17 mouse cellular contexts compared by ENCODE assay signal in the genomic region with DNA sequence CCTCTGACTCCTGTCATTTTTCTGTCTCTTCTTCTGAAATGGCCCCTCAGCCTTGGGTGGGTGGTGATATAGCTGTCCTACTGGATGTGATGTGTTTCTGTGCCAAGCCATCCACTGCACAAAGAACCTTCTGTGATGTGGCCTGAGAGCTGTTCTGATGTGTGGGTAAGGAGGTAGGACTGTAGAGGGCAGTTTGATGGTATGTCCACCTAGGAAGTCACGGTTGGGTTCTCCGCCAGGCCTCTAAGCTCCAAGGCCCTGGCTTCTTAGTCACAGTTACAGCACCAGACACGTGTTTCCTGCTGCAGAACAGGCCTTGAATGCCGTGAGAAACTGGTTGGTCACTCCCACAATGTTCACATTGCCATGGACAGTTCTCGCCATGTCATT.
DNase-seq lines count a peak whose midpoint lies in the region; ATAC-seq and TF ChIP-seq lines count a peak whose summit lies in the region.
"Had no signal": no experiment of that assay in that cellular context is flagged by ENCODE, and none has a peak within 500 bp of the region (broad histone marks: within the 10 kb centered on the region; RNA-seq: fewer than 3 reads in every experiment).

No protein-coding gene starts in this region.

- H3K4me1 ChIP-seq in heart, postnatal 0 days (ENCODE audit: control insufficient read depth, insufficient read depth): peaks cover 34% of the 10 kb centered on the region

- no peaks in the 10 kb centered on the region for H3K9me3 ChIP-seq in heart, postnatal 0 days (replicated peaks; ENCODE audit: control insufficient read depth, low read length)
- H3K9me3 ChIP-seq: forebrain, embryonic 13.5 days; liver, embryonic 12.5 days; midbrain, embryonic 15.5 days; neural tube, embryonic 12.5 days had no signal

- no peak for TF ChIP-seq EP300 in heart, postnatal 0 days (IDR thresholded peaks at IDR 0.05; ENCODE audit: low read depth)

- H3K27me3 ChIP-seq in heart, postnatal 0 days (ENCODE audit: control insufficient read depth, insufficient read depth, low read length): no peaks in the 10 kb centered on the region
- H3K27me3 ChIP-seq: forebrain, embryonic 13.5 days; liver, embryonic 12.5 days; midbrain, embryonic 15.5 days; neural tube, embryonic 12.5 days had no signal

- no peak for TF ChIP-seq CTCF in heart, postnatal 0 days (IDR thresholded peaks at IDR 0.05; ENCODE audit: low read depth)
- no peak for TF ChIP-seq CTCF in left cerebral cortex, adult 2 months (IDR thresholded peaks at IDR 0.05)

- H3K4me3 ChIP-seq in heart, postnatal 0 days (ENCODE audit: low read depth, low read length): no peak overlapping the region
- no peak overlapping the region for H3K4me3 ChIP-seq in left cerebral cortex, adult 2 months
- H3K4me3 ChIP-seq: forebrain, embryonic 13.5 days; liver, embryonic 12.5 days; midbrain, embryonic 15.5 days; neural tube, embryonic 12.5 days had no signal

- no peak overlapping the region for H3K4me2 ChIP-seq in heart, postnatal 0 days (ENCODE audit: low read depth, low read length)
- H3K4me2 ChIP-seq: forebrain, embryonic 13.5 days; liver, embryonic 12.5 days; midbrain, embryonic 15.5 days; neural tube, embryonic 12.5 days had no signal

- 52% methylated on average over 5 of the region's 5 CpGs for WGBS in heart, postnatal 0 days

- H3K36me3 ChIP-seq in heart, postnatal 0 days (replicated peaks; ENCODE audit: control insufficient read depth, insufficient read depth, low read length): no peaks in the 10 kb centered on the region
- H3K36me3 ChIP-seq: liver, embryonic 12.5 days; midbrain, embryonic 15.5 days; neural tube, embryonic 12.5 days had no signal

- peak; percentile 19 for DNase-seq in adrenal gland, adult 2 months
- DNase-seq in adrenal gland, postnatal 10 days: no peak
- no peak for DNase-seq in heart, postnatal 0 days (ENCODE audit: low spot score)
- DNase-seq in heart, postnatal 4 days: no peak
- no peak for DNase-seq in left cerebral cortex, adult 2 months (ENCODE audit: extremely low spot score in 1 of 2, low spot score in 2 of 2)
- no peak for DNase-seq in left cerebral cortex, adult 18-20 months (ENCODE audit: low spot score in 2 of 2)
- peak; percentile 26 for DNase-seq in testis, postnatal 10 days (ENCODE audit: low spot score)
- no peak for DNase-seq in testis, postnatal 14 days (ENCODE audit: low spot score)
- DNase-seq: cerebellum, adult 9-11 months; gastrocnemius, postnatal 36 days had no signal

- no peak overlapping the region for H3K9ac ChIP-seq in heart, postnatal 0 days (replicated peaks; ENCODE audit: low read depth, low read length)
- H3K9ac ChIP-seq: forebrain, embryonic 13.5 days; liver, embryonic 12.5 days; midbrain, embryonic 15.5 days; neural tube, embryonic 12.5 days had no signal

- intact Hi-C loops in left cerebral cortex, adult 2 months (cut with DNase I): loop anchor here (5.0 kb wide), 1 partner anchor 85 kb away; no protein-coding TSS in a partner anchor

- ATAC-seq in heart, postnatal 0 days (ENCODE audit: insufficient read depth, low read depth): 0 out of 2 replicates have a peak, but pooled peaks have one; percentile 24
- ATAC-seq: activated CD4-positive, CD25-positive, alpha-beta regulatory T cell, adult 4 months; forebrain, embryonic 13.5 days; inflammation-experienced regulatory T-cells, adult 6 months; liver, embryonic 12.5 days had no signal

- H3K27ac ChIP-seq in heart, postnatal 0 days (ENCODE audit: low read depth): peak overlapping the region; percentile 18; the same call in 1 of the 2 replicates
- peak overlapping the region; percentile 6; the same call in 1 of the 2 replicates for H3K27ac ChIP-seq in left cerebral cortex, adult 2 months
- H3K27ac ChIP-seq: forebrain, embryonic 13.5 days; liver, embryonic 12.5 days; macrophage; midbrain, embryonic 15.5 days; neural tube, embryonic 12.5 days had no signal

Comparison
In these comparisons a context has a peak if more than half of its experiments do, and no peak if none do; other contexts are left out.
1. DNase-seq: peak in adrenal gland, adult 2 months (single experiment) and testis, postnatal 10 days (single experiment); none in adrenal gland, postnatal 10 days (single experiment), heart, postnatal 0 days (single experiment), heart, postnatal 4 days (single experiment), left cerebral cortex, adult 2 months (0 of 2), left cerebral cortex, adult 18-20 months (0 of 2) and testis, postnatal 14 days (single experiment).